Mouse (Mus musculus) heart, adult 2 months (tissue): Measurements from ENCODE around the gene Cblb.

ENCODE experiments used
- CTCF ChIP-seq: fragments of 200-600 bp; IDR thresholded peaks from 2 replicates; pipeline ENCODE4 v1.8.1; 2022; ENCODE audit warnings: antibody characterized with exemption, mild to moderate bottlenecking, moderate library complexity
- POLR2A ChIP-seq: fragments of 200-500 bp; IDR thresholded peaks from 2 replicates; pipeline ENCODE4 v1.6.1; 2011; ENCODE audit warnings: mild to moderate bottlenecking, low read depth, low read length, control low read depth; ENCODE audit not compliant: insufficient read depth

GRCm38 (mm10) chr16:52095643-52096042 is 64.6 kb downstream of the Cblb start:
- TF ChIP-seq CTCF (no peak), POLR2A (no peak)
